Mouse (Mus musculus) urinary bladder, adult 2 months (tissue): Measurements from ENCODE around the gene Mtf1. TPM values are rescaled to one million over a fixed set of nuclear protein-coding genes. Genes with fewer than 3 reads are reported as not detected.

Experiments used
- DNase-seq: peaks from one replicate; pipeline ENCODE4 v3.0.0; 2022; ENCODE audit warnings: low spot score
- polyA plus RNA-seq: library from polyadenylated mRNA; depleted of rRNA; stranded (reverse); fragments of >200 nt; gene quantifications from 2 replicates; pipeline ENCODE4 v1.2.3, GENCODE M21; 2012; rRNA removed

The Mtf1 gene
- polyA plus RNA-seq, result 9.0 and 10.1 TPM in 2 replicates

- peak; percentile 74 for DNase-seq
Measured at GRCm38 (mm10) chr4:124801552-124802308, at the start of gene Mtf1. Mtf1 (plus strand) TSS chr4:124802104.

GRCm38 (mm10) chr4:124752281-124753199, 49.4 kb upstream of the Mtf1 start:
- no peak for DNase-seq

DNA sequence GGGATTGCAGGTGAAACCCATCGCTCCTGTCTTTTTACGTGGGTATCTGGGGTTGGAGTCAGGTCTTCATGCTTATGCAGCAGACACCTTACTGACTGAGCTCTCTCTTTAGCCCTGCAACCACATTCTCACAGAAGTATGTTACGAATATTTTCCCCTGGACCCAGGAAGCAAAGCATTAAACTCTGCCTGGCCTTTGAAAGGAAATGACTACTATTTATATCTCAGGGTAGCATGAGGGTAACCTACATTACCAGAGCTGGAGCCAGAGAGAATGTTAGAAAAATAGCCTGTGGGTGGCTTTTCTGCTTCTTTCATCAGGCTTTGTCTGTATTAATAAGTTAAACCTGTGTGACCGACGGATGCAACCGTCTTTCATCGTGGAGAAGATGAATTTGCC, 46.4 kb upstream of the Mtf1 start:
- DNase-seq, result no peak

- DNase-seq, result no peak
Measured at GRCm38 (mm10) chr4:124759305-124759811, 42.5 kb upstream of the Mtf1 start.

DNA sequence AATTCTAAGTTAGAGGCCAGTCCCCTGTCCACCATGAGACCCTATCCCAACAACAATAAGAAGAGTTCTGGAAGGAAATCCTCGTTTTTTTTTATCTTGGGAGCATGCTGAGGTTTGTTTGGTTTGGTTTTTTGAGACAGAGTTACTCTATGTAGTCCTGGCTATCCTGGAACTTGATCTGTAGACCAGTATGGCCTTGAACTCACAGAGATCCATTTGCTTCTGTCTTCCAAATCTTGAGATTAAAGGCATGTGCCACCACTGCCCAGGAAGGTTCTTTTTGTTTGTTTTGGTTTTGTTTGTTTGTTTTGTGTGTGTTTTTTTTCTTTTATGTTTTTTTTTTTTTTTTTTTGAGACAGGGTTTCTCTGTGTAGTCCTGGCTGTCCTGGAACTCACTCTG, 40.7 kb upstream of the Mtf1 start:
- no peak for DNase-seq

GRCm38 (mm10) chr4:124762858-124763452, 38.9 kb upstream of the Mtf1 start:
- DNase-seq, result no peak

DNA sequence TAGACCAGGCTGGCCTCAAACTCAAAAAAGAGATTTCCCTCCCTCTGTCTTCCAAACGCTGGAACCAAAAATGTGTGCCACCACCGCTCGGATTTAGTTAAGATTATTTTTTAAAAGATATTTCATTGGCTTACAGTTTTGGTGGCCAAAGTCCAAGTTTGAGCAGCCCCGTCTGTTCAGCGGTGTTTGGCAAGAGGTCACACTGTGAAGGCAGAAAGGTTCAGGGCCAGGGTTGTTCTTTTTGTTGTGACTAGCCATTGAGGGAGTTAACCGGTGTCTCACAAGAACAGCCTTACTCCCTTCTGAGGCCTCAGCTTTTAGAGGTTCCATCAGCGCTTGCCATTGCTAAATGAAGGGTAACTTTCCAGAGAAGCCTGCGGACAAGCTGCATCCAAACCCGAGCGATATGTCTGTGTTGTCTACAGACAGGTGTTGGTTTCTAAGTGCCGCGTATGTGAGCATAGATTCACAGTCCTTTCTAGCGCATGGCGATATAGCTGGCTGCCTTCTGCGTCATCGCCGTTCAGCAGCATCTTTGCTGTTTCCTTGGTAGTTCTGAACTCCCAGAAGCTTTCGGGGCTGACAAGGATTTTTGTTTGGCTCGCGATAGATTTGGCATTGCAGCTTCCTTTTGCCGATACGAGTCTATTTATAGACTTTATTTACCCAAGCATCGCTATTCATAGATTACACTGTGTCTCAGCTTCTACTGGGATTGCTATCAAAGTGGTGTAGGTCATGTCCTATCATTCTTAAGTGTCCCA, 35.9 kb upstream of the Mtf1 start:
- no peak for DNase-seq

- DNase-seq, result no peak
Measured at GRCm38 (mm10) chr4:124766566-124766940, 35.4 kb upstream of the Mtf1 start.

DNA sequence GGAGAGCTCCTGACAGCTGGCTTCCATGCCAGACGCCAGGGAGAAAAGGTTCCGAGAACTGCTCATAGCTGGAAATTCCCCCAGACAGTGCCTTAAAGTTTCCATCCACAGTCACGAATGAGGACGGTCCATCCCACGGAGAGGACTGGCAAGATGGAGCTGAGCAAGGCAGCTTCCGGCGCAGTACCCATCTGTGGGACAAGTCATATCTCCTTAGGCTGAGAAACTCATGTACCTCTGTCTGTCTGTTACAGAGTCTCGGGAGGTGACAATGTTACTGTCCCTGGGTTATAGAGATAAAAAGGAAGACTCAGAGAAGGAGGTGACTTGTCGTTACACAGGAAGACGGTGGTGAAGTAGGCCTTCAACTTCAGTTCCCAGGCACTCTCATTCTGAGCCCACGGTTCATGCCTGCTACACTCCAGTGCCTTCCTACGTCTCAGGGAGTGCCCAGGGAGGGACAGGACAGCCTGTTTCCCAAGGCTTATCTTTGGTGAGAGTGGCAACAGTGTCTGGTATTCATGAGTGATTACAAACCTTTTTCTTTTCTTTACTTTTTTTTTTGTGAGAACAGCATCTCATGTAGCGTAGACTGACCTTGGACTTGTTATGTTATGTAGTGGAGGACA, 32.8 kb upstream of the Mtf1 start:
- no peak for DNase-seq

DNA sequence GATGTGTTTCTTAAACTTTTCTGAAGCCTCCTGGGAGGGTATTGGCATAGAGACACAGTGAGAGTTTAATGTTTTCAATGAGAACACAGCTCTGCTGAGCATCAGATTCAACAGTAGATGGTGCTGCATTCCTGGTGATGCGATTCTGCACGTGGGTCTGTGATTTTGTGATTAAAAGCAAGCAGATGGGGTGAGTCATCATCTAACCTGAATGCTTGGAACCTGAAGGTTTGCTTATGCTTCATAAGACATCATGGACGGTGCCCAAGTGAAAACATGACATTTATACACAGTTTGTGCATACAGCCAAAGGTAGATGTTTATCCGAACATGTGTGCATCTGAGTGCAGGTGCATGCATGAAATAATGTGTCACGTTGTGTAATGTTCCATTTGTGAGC, 31.3 kb upstream of the Mtf1 start:
- no peak for DNase-seq

GRCm38 (mm10) chr4:124772125-124772524, 29.8 kb upstream of the Mtf1 start:
- DNase-seq, result no peak

GRCm38 (mm10) chr4:124773449-124773848, 28.5 kb upstream of the Mtf1 start:
- no peak for DNase-seq

GRCm38 (mm10) chr4:124773995-124774394, 27.9 kb upstream of the Mtf1 start:
- no peak for DNase-seq

DNA sequence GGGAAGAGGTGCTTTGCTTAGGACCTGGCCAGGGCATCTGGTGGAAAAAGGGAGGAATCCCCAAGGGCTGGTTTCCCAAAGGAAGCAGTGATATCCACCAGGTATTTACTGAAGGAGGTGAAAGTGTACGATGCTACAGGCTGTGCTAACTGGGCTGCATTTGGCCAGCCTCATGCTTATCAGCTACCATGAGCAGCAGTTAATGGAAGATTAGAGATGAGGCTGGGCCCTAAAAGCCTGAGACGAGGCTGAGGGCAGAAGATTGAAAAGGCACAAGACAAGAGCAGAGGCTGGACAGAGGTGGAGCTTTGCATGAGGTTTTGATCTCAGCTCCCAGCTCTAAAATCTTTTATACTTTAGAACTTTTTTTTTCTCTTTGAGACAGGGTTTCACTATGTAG, 27.5 kb upstream of the Mtf1 start:
- DNase-seq, result no peak

DNA sequence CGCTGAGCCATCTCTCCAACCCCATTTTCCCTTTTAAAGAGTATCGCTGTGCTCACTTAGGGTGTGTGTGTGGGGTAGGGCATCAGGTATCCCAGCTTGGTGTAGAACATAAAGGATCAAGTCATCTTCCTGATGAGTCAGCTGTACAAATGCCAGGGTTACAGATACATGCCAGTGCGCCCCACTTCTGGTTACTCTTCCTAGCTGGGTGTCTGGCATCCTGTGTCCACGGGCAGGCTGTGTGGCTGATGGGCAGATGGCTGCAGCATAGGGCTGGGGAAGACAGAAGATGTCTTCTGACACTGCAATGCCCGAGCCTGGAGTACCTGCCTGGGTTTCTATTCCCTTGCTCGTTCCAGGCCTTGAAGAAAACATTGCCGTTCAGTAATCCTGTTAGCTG, 20.5 kb upstream of the Mtf1 start:
- no peak for DNase-seq

GRCm38 (mm10) chr4:124782395-124782794, 19.5 kb upstream of the Mtf1 start:
- DNase-seq, result no peak

- no peak for DNase-seq
Measured at GRCm38 (mm10) chr4:124783937-124784336, 18.0 kb upstream of the Mtf1 start.

DNA sequence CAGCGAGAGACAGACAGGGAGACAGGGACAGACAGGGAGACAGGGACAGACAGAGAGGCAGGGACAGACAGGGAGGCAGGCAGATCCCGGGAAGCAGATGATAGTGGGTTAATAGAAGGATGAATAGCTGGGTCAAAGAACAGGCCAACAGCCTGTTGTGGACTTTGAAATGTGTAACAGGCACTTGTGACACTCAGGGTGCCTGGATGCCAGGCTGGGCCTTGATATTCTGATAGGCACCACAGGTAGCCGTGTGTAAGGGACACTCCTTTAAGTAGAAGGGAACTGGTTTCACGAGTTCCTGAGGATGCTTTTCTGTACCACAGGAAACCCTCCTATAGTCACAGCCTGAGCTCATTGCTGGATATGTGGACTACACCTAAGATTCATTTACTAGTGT, 11.9 kb upstream of the Mtf1 start:
- no peak for DNase-seq

DNA sequence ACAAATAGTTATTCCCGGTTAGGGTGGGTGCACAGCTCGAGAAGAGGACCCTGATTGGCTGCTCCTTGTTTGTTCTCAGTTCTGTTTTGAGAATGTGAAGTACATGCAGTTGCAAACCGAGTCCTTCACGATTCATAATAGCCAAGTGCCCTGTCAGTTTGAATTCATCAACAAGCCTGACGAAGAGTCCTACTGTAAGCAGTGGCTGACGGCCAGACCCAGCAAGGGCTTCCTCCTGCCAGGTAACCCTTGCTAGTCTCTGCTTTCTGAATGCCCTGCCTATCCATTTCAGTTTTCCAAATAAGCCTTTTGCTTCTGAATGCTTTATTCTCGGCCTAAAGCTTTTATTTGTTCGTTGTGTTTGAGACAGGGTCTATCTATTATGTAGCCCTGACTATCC, 9.8 kb upstream of the Mtf1 start:
- DNase-seq, result no peak

DNA sequence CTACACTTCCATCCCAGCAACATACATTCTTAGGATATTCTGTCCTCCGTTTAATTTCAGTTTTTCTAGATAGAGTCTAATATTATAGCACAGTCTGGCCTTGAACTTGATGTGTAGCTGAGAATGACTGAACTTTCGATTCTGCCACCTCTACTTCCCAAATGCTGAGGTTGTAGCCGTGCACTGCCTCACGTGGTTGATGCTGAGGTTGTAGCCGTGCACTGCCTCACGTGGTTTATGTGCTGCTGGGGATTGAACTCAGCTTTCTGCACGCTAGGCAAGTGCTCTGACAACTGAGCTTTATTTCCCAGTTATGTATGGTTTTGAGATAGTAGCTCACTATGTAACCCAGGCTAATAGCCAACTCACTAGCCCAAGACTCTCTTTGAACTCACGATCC, 5.8 kb upstream of the Mtf1 start:
- no peak for DNase-seq

- DNase-seq, result no peak
Measured at GRCm38 (mm10) chr4:124796913-124797312, 5.0 kb upstream of the Mtf1 start.
